Mouse (Mus musculus): ENCODE measurements around the gene Bves.

DNA sequence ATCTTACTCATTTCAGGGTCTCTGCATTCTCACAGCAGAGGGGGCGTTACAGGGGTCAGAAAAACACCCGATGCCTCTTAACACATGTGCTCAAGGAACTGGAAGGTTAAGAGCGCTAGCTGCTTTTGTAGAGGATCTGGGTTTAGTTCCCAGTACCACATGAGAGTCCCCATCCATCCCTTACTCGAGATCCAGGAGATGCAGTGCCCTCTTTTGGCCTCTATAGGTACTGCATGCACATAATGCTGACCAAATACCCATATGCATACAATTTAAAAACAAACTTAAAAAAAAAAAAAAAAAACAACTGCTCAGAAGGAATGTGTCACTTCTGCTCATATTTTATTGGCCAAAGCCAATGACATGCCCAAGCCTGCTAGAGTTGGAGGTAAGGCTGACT lies 8.8 kb downstream of the Bves start:
- no peak for TF ChIP-seq HCFC1 (IDR thresholded peaks at IDR 0.05; ENCODE audit: borderline replicate concordance, insufficient read depth, low read length)
- peak; percentile 64; the same call in 1 of the 2 replicates for TF ChIP-seq ZNF384 (IDR thresholded peaks at IDR 0.05; ENCODE audit: low read depth, low read length)
